Mouse (Mus musculus) kidney, adult 2 months (tissue): ENCODE measurements around the gene Itpk1. TPM values are rescaled to one million over a fixed set of nuclear protein-coding genes. Genes with fewer than 3 reads are reported as not detected.
A peak's percentile ranks its signal among the peaks of the same experiment; 100 is the strongest.

Experiments
- DNase-seq: peaks from one replicate; pipeline ENCODE4 v3.0.0; 2021
- H3K27ac ChIP-seq: fragments of 200-500 bp; 2 replicates; pipeline ENCODE4 v1.5.1; 2012; ENCODE audit warnings: low read depth, low read length, control low read depth, inconsistent platforms; ENCODE audit not compliant: insufficient read depth
- H3K27me3 ChIP-seq: fragments of 200-500 bp; replicated peaks from 2 replicates; pipeline ENCODE4 v1.6.1; 2012; ENCODE audit warnings: mild to moderate bottlenecking, moderate library complexity, low read length, inconsistent platforms; ENCODE audit not compliant: control insufficient read depth, insufficient read depth
- H3K36me3 ChIP-seq: fragments of 200-500 bp; 2 replicates; pipeline ENCODE4 v1.6.1; 2012; ENCODE audit warnings: mild to moderate bottlenecking, moderate library complexity, low read length, inconsistent platforms; ENCODE audit not compliant: control insufficient read depth, insufficient read depth
- H3K4me1 ChIP-seq: fragments of 200-500 bp; 2 replicates; pipeline ENCODE4 v1.6.1; 2011; ENCODE audit warnings: low read length; ENCODE audit not compliant: control insufficient read depth, insufficient read depth
- H3K4me3 ChIP-seq: fragments of 200-500 bp; 2 replicates; pipeline ENCODE4 v1.5.1; 2011; ENCODE audit warnings: mild to moderate bottlenecking, low read depth, low read length, control low read depth; ENCODE audit not compliant: insufficient read depth
- CTCF ChIP-seq: fragments of 200-500 bp; conservative IDR thresholded peaks from 2 replicates; pipeline ENCODE4 v1.5.1; 2011; ENCODE audit warnings: low read depth, mild to moderate bottlenecking, control low read depth, low read length, moderate library complexity, mixed read lengths; ENCODE audit not compliant: insufficient read depth, insufficient read length
- POLR2A ChIP-seq: fragments of 200-500 bp; IDR thresholded peaks from one replicate; pipeline ENCODE4 v1.6.1; 2011; ENCODE audit warnings: low read depth, low read length, control low read depth
- WGBS: fragments of 180-500 bp; shearing (Covaris S2); methylation state at CpG from one replicate; pipeline ENCODE4 v1.1.7; 2018; 5-methylcytosine and 5-hydroxymethylcytosine counted together
- polyA plus RNA-seq: library from polyadenylated mRNA; depleted of rRNA; stranded (reverse); fragments of >200 nt; gene quantifications from 2 replicates; pipeline ENCODE4 v1.2.3, GENCODE M21; 2012

Itpk1 gene
- polyA plus RNA-seq, 1 experiment, result 29.0 TPM

DNA sequence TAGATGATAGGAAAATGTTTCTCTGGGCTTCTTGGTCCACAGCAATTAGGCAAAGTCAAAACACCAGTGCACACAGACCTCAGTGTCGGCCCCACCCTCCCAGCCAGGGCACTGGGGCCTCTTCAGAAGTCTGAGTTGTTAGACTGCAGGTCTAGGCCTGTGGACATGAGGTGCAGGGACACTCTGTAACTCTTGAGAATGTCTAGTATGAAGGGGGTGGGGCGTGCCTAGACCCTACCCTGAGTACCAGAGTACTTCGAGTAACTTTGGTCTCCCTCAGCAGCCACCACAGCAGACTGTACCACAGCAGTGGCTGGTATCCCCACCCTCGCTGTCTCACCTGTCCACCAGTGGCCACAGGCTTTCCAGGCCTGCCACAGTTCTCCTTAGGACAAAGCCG lies 18.4 kb downstream of the Itpk1 start:
- peaks cover 29% of the 10 kb centered on the region for H3K4me1 ChIP-seq
- no peaks in the 10 kb centered on the region for H3K27me3 ChIP-seq
- H3K27ac ChIP-seq, result no peak overlapping the region
- TF ChIP-seq CTCF (no peak), POLR2A (no peak)
- 87% methylated on average over 5 of the region's 5 CpGs for WGBS
- no peaks in the 10 kb centered on the region for H3K36me3 ChIP-seq
- DNase-seq, result no peak
- H3K4me3 ChIP-seq, result no peak overlapping the region

DNA sequence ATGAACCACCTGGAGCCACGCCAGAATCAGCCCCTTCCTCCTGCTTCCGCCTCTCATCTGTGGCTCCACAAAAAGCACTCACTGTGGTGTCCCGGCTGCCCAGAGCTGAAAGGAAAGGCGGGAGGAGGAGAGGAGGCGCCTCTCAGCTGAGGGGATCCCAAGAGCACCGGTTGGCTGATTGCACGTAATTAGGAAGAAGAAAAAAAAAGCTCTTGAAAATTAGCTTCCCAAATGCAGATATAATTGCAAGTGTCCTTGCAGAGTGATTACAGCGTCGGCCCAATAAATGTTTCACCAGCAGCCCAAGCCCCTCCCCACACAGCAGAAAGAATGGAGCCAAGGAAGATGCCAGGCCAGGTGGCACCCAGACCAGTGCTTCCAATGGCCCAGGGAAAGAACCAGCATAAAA lies 19.2 kb downstream of the Itpk1 start:
- Histone ChIP-seq H3K27me3 (no peaks in the 10 kb centered on the region), H3K36me3 (no peaks in the 10 kb centered on the region), H3K4me1 (peaks cover 25% of the 10 kb centered on the region), H3K27ac (no peak overlapping the region), H3K4me3 (no peak overlapping the region)
- WGBS, result 37% methylated on average over 9 of the region's 9 CpGs
- peak; percentile 34 for DNase-seq
- no peak for TF ChIP-seq POLR2A
- no peak for TF ChIP-seq CTCF

DNA sequence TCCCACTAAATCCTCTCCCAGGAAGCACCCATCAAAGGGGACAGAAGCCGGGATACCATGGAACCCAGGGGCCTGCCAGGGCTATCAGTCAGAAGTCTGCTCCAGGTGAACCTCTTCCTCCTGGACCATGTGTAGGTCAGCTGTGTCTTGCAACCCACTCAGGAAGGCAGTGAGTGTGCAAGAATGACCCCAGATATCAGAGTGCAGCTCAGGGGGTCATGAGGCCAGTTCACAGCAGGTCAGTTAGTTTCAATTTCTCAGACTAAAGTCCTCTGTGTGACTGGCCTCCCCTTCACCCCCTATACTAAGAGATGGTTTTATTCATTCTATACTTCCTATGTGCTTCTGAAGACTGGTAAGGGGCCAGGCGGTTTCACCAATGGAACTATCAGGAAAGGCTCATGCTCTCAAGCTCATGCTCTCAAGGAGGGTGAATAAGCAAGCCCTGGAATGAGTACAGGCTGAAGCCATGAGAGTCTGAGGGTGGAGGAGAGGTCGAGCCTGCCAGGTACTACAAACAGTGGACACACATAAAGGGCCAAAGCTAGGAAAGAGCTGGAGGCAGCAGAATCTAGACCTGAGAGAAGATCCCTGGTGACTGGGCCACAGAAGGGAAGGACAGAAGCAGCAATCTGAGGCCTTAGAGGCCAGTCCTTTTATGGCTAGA lies 19.9 kb downstream of the Itpk1 start:
- Histone ChIP-seq H3K27me3 (no peaks in the 10 kb centered on the region), H3K27ac (no peak overlapping the region), H3K36me3 (no peaks in the 10 kb centered on the region), H3K4me3 (no peak overlapping the region), H3K4me1 (peaks cover 21% of the 10 kb centered on the region)
- DNase-seq, result peak; percentile 25
- 68% methylated on average over 3 of the region's 3 CpGs for WGBS
- TF ChIP-seq POLR2A (no peak), CTCF (no peak)

DNA sequence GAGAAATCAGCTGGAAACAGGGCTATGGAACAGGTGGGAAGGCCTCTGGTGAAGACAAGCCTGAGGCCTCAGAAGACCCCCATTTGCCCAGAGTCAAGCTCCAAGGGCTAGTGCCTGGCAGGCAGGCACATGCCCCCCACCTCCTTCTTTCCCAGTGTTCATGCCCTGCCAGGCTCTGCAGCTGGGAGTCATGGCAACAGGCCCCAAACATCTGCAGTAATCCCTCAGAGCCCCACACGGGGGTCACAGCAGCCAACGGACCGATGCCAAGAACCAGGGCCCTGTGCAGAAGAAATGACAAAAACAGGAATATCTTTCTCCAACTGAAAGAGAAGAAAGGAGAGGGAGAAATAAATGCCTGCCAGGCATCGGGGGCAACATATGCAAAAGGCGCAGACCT lies 20.8 kb downstream of the Itpk1 start:
- H3K27ac ChIP-seq, result no peak overlapping the region
- no peak overlapping the region for H3K4me3 ChIP-seq
- WGBS, result 67% methylated on average over 5 of the region's 5 CpGs
- peaks cover 21% of the 10 kb centered on the region for H3K4me1 ChIP-seq
- TF ChIP-seq CTCF (no peak), POLR2A (no peak)
- no peak for DNase-seq
- no peaks in the 10 kb centered on the region for H3K27me3 ChIP-seq
- no peaks in the 10 kb centered on the region for H3K36me3 ChIP-seq

DNA sequence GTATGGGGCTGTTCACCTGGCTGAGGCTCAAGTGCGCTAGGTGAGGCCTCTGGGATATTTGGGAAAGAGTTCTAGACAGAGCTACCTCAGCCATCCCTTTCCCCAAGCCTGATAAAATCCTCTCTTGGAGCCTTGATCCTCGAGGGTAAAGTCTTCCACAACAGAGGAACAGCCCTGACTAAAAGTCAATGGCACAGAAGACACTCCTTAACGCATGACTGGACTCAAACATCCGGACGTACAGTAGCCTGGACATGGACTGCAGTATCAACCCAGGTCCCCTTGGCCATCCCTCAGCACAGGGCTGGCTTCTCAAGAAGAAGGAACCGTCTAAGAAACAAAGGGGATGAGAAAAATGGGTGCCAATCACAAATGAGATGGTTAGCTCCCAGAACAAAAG lies 21.3 kb downstream of the Itpk1 start:
- DNase-seq, result peak; percentile 90
- TF ChIP-seq CTCF (no peak), POLR2A (no peak)
- Histone ChIP-seq H3K27ac (no peak overlapping the region), H3K27me3 (no peaks in the 10 kb centered on the region), H3K4me3 (no peak overlapping the region), H3K36me3 (no peaks in the 10 kb centered on the region), H3K4me1 (peaks cover 21% of the 10 kb centered on the region)
- WGBS, result 57% methylated on average over 6 of the region's 6 CpGs

DNA sequence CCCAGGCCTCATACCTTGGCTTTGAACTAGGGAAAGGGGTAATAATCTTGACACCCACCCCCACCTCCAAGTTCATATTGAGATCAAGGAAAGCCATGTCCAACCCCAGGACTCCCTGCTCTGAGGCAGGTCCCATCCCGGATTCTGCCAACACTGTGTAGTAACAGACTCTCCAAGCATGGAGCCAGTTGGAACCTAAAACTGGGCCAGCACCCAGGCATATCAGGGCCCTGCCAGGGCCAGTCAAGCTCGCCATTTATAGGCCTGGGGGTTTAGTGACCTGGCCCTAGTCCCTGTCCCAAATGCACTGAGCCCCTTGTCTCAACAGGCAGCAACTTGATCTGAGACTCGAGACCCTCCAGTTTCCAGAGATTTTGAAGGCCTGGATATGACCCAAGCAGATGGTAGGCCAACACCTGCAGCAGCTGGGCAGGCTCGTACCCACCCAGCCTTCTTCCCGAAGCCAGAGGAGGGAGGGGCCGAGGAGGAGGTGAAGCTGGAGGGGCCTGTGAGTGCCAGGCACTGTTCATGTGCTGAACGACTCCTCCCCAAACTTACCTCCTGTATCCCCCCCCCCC lies 21.9 kb downstream of the Itpk1 start:
- Histone ChIP-seq H3K4me1 (peaks cover 21% of the 10 kb centered on the region), H3K4me3 (no peak overlapping the region), H3K27ac (no peak overlapping the region), H3K36me3 (no peaks in the 10 kb centered on the region), H3K27me3 (no peaks in the 10 kb centered on the region)
- 67% methylated on average over 7 of the region's 7 CpGs for WGBS
- TF ChIP-seq POLR2A, result no peak
- no peak for TF ChIP-seq CTCF
- DNase-seq, result no peak

DNA sequence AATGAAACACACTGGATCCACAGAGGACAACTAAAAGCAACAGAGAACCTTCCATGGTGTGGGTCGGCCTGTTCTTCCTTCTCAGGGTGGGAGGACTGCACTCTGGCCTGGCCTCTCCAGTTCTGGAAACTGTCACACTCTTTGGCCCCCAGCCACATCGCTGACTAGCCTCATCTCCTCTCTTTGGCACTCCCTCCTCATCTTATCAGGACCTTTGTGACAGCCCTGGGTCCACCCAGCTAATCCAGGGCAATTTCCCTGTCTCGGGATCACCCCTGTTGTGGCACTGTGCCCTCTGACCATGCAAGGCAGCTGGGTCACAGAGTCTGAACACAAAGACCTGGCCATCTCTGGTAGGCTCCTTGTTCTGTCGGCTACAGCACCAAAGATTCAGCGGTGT lies 22.6 kb downstream of the Itpk1 start:
- H3K4me3 ChIP-seq, result no peak overlapping the region
- no peaks in the 10 kb centered on the region for H3K27me3 ChIP-seq
- H3K36me3 ChIP-seq, result no peaks in the 10 kb centered on the region
- 57% methylated on average over 5 of the region's 5 CpGs for WGBS
- TF ChIP-seq POLR2A (no peak), CTCF (no peak)
- DNase-seq, result peak; percentile 39
- H3K4me1 ChIP-seq, result peaks cover 21% of the 10 kb centered on the region
- no peak overlapping the region for H3K27ac ChIP-seq
